Mouse (Mus musculus): ENCODE measurements around the gene Metap2. TPM values are rescaled to one million over a fixed set of nuclear protein-coding genes. Genes with fewer than 3 reads are reported as not detected.

The Metap2 gene
- total RNA-seq, 2 experiments from 2014 or later, result 156 to 159 TPM

- DNase-seq, result no peak
- intact Hi-C loops (cut with DNase I), result no loop called here
Observed at GRCm38 (mm10) chr10:93912917-93913316, 16.0 kb upstream of the Metap2 start.

- intact Hi-C loops (cut with DNase I), result no loop called here
Observed at GRCm38 (mm10) chr10:93912136-93912855, 15.4 kb upstream of the Metap2 start.

GRCm38 (mm10) chr10:93911326-93911725 lies 14.4 kb upstream of the Metap2 start:
- DNase-seq, result no peak
- intact Hi-C loops (cut with DNase I), result no loop called here

More at GRCm38 (mm10) chr10:93912136-93912855, 15.4 kb upstream of the Metap2 start:
- no peak for DNase-seq

- DNase-seq, result no peak
- intact Hi-C loops (cut with DNase I), result no loop called here
Observed at GRCm38 (mm10) chr10:93909811-93910446, 13.0 kb upstream of the Metap2 start.

GRCm38 (mm10) chr10:93909015-93909414 lies 12.1 kb upstream of the Metap2 start:
- DNase-seq, result no peak
- intact Hi-C loops (cut with DNase I), result no loop called here

GRCm38 (mm10) chr10:93908540-93908939 lies 11.6 kb upstream of the Metap2 start:
- intact Hi-C loops (cut with DNase I), result no loop called here
- DNase-seq, result no peak

- no peak for DNase-seq
- intact Hi-C loops (cut with DNase I), result no loop called here
Observed at GRCm38 (mm10) chr10:93907376-93907775, 10.5 kb upstream of the Metap2 start.

GRCm38 (mm10) chr10:93899907-93900306 lies 3.0 kb upstream of the Metap2 start:
- no peak for DNase-seq
- intact Hi-C loops (cut with DNase I), result no loop called here

- intact Hi-C loops (cut with DNase I), result no loop called here
- DNase-seq, result no peak
Observed at GRCm38 (mm10) chr10:93899303-93899702, 2.4 kb upstream of the Metap2 start.

GRCm38 (mm10) chr10:93892551-93892950 lies 4.3 kb downstream of the Metap2 start:
- intact Hi-C loops (cut with DNase I), result no loop called here

GRCm38 (mm10) chr10:93891031-93891430 lies 5.9 kb downstream of the Metap2 start:
- intact Hi-C loops (cut with DNase I), result no loop called here
- DNase-seq, result no peak

More at GRCm38 (mm10) chr10:93892551-93892950, 4.3 kb downstream of the Metap2 start:
- DNase-seq, result no peak

GRCm38 (mm10) chr10:93890565-93890964 lies 6.3 kb downstream of the Metap2 start:
- no peak for DNase-seq
- intact Hi-C loops (cut with DNase I), result no loop called here

GRCm38 (mm10) chr10:93889976-93890375 lies 6.9 kb downstream of the Metap2 start:
- DNase-seq, result peak in 1 of 2 experiments; percentile 20
- intact Hi-C loops (cut with DNase I), result no loop called here

GRCm38 (mm10) chr10:93889579-93889950 lies 7.3 kb downstream of the Metap2 start:
- DNase-seq, result peak; percentile 71 to 77
- intact Hi-C loops (cut with DNase I), result no loop called here

GRCm38 (mm10) chr10:93888935-93889578 lies 7.8 kb downstream of the Metap2 start:
- peak; percentile 36 to 56 for DNase-seq
- intact Hi-C loops (cut with DNase I), result no loop called here

- intact Hi-C loops (cut with DNase I), result no loop called here
- no peak for DNase-seq
Observed at GRCm38 (mm10) chr10:93888590-93888934, 8.3 kb downstream of the Metap2 start.

GRCm38 (mm10) chr10:93885839-93886477 lies 10.9 kb downstream of the Metap2 start:
- DNase-seq, result no peak
- intact Hi-C loops (cut with DNase I), result no loop called here

- DNase-seq, result no peak
- intact Hi-C loops (cut with DNase I), result no loop called here
Observed at GRCm38 (mm10) chr10:93882738-93883364, 14.0 kb downstream of the Metap2 start.

GRCm38 (mm10) chr10:93881918-93882317 lies 15.0 kb downstream of the Metap2 start:
- intact Hi-C loops (cut with DNase I), result no loop called here
- no peak for DNase-seq

GRCm38 (mm10) chr10:93878732-93879131 lies 18.2 kb downstream of the Metap2 start:
- DNase-seq, result no peak
- intact Hi-C loops (cut with DNase I), result no loop called here

GRCm38 (mm10) chr10:93876772-93877171 lies 20.1 kb downstream of the Metap2 start:
- intact Hi-C loops (cut with DNase I), result no loop called here
- DNase-seq, result no peak
